Mouse (Mus musculus) bone marrow macrophage, adult 2 months (primary cell): ENCODE measurements around the gene Tmem236. TPM values are rescaled to one million over a fixed set of nuclear protein-coding genes. Genes with fewer than 3 reads are reported as not detected.

Experiments used
- H3K27ac ChIP-seq: 2 replicates; pipeline ENCODE4 v1.5.1; 2012; ENCODE audit warnings: low read depth, low read length; ENCODE audit not compliant: insufficient read depth
- H3K4me1 ChIP-seq: 2 replicates; pipeline ENCODE4 v1.6.1; 2012; ENCODE audit warnings: low read length; ENCODE audit not compliant: control insufficient read depth, insufficient read depth
- H3K4me3 ChIP-seq: 2 replicates; pipeline ENCODE4 v1.5.1; 2012; ENCODE audit warnings: mild to moderate bottlenecking, low read length, moderate library complexity; ENCODE audit not compliant: insufficient read depth
- CTCF ChIP-seq: IDR thresholded peaks from 2 replicates; pipeline ENCODE4 v1.5.1; 2012; ENCODE audit warnings: low read depth, mild to moderate bottlenecking, low read length, moderate library complexity
- POLR2A ChIP-seq: IDR thresholded peaks from 2 replicates; pipeline ENCODE4 v1.6.1; 2012; ENCODE audit warnings: mild to moderate bottlenecking, low read depth, low read length, borderline replicate concordance
- polyA plus RNA-seq: library from polyadenylated mRNA; stranded (reverse); fragments of >200 nt; gene quantifications from 2 replicates; pipeline ENCODE4 v1.2.4, GENCODE M21; 2012; ENCODE audit not compliant: missing spikeins, insufficient read depth, insufficient read length

Tmem236 gene
- polyA plus RNA-seq: 0.36 TPM in 1 of 2 replicates, not detected in the other

DNA sequence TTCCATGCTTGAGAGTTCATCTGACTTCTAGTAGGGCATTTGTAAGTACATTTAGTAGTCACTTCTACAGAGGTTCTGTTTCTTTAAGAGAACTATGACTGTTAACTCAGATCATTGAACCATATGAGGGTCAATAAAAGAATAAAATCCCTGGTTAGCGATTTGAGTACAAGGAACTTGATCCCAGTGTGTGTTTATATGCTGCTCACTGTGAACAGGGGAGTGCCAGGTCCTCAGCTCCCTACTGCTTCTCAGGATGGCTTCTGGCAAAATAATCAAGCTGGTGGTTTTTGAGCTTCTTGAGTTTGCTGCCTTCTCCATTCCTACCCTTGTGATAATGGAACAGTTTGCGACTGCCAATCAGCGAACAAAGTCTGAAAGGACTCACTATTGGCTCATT lies at the start of gene Tmem236:
Tmem236 (plus strand) TSS at position 190 of the 400 bp plus-strand sequence.
- H3K4me3 ChIP-seq: no peak within 1 kb of the TSS
- H3K4me1 ChIP-seq: no peaks in the 10 kb centered on the region; the same call in 1 of the 2 replicates
- TF ChIP-seq CTCF (no peak), POLR2A (no peak)
- H3K27ac ChIP-seq: no peak within 1 kb of the TSS

DNA sequence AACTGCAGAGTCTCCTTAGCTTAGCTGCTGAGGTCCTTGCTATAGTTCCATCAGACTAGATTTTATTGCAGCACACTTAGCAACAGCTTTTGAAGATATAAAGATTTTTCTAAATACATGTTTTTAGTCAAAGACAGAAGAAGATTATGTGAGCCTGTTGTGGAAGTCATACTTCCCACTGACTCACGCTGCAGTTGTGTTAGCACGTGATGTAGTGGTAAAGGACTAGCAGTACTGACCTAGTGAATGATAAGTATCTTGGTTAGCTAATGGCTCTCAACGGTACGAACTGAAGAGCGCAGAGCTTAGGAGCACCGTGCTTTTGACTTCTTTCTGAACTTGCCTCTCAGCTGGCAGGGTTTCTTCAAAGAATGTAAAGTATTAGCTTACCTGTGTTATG lies 47.9 kb upstream of the Tmem236 start:
- Histone ChIP-seq H3K4me3 (no peak overlapping the region), H3K27ac (no peak overlapping the region), H3K4me1 (peaks cover 2% of the 10 kb centered on the region; the same call in 1 of the 2 replicates)
- TF ChIP-seq POLR2A (no peak), CTCF (no peak)

DNA sequence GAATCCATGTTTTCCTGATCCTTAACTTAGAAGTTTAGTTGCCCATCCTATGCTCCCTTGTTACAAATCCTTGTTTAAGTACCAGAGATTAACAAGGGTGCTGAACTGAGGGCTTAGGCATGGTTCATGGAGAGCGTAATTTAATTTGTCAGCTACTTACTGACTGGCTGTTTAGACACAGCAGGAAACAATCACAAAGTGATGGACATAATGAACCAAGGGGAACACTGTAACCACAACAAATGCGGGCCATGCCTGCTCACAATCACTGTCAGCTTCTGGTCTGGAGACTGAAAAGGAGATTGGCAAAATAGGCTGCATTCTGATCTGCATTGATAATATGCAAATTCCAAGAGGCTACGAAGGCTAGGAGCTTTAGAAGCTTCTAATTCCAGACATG lies 46.7 kb upstream of the Tmem236 start:
- TF ChIP-seq POLR2A (no peak), CTCF (no peak)
- Histone ChIP-seq H3K27ac (no peak overlapping the region), H3K4me3 (no peak overlapping the region), H3K4me1 (peaks cover 2% of the 10 kb centered on the region; the same call in 1 of the 2 replicates)

DNA sequence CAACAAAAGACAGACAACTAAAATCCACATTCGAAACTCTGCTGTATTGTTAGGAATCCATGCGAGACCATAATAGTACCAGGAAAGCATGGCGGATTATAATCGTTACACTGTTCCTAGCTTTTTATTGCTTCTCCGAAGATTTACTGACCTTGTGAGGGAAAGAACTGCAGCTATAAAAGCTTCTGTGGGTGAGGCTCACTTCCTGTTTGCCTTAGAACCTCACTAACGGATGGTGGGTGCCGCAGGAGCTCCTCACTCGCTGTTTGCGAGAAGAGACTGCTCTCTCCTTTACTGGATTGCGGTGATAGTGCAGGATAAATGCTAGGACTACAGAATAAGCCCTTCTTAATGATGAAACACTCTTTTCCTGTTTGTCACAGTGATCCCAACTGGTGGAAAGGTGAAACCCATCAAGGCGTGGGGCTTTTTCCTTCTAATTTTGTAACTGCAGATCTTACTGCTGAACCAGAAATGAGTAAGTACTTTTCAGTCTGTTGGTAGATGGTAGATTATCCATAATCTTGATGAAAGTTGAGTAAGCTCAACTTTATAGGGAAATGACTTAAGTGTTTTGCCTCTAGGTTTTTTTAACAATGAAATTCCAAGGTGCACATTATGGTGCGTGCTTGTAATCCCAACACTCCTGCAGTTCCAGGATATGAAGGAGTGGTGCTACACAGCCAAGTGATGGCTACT lies 43.5 kb upstream of the Tmem236 start:
- H3K27ac ChIP-seq: no peak overlapping the region
- H3K4me3 ChIP-seq: no peak overlapping the region
- TF ChIP-seq POLR2A (no peak), CTCF (no peak)
- peaks cover 2% of the 10 kb centered on the region; the same call in 1 of the 2 replicates for H3K4me1 ChIP-seq

DNA sequence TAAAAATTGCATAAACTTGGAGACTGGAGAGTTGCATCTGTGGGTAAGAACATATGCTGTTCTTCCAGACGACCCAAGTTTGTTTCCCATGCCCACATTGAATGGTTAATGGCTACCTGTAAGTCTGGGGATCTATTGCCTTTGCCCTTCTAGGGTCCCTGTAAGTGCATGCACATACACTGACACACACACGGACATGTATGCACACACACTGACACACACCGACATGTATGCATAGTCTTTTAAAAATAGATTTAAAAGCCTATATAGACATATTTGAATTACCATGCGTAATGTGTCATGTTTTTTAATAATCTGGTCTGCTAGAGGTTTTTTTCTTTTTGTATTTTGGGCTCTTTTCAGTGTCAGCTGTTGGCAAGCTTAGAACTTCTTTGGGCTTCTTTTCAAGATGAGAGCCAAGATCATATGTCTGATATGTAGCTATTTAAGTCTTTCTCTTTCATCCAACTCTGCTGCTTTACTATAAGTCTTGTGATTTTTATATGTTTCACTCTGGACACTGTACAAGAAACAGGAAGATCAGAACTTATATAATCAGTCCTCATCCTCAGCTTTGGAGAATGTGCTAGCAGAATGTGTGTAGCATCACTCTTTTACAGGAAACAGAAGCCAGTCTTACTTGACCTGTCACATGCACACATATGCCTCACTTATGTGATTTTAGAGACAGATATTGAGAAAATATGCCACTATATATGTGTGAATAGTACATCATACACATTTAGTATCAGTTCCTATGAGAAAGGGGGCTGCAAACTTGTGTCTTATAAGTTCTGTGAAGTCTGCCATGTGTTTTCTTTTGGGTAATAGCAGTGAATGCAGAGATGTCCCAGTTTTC lies 41.6 kb upstream of the Tmem236 start:
- H3K4me1 ChIP-seq: peaks cover 2% of the 10 kb centered on the region; the same call in 1 of the 2 replicates
- no peak overlapping the region for H3K27ac ChIP-seq
- TF ChIP-seq CTCF: no peak
- no peak overlapping the region for H3K4me3 ChIP-seq

DNA sequence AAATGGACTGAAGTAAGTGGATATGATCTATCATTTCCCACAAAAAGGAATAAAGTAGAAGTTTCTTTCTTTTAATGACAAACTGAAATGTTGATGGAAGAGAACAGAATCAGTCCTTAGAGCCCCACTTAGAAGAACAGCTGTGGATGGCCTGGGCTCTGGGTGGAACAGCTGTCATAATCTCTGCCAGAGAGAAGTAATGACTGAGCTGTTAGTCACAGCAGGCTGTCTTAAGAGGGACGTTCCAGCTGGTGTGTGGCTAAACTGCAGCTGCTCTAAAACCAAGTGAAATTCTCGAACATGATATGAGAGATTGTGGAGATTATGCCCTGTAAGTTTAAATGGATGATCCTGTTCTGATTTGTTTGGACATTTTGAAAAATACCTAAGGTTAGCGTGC lies 37.4 kb upstream of the Tmem236 start:
- no peak overlapping the region for H3K4me3 ChIP-seq
- H3K4me1 ChIP-seq: no peaks in the 10 kb centered on the region; the same call in 1 of the 2 replicates
- TF ChIP-seq CTCF: no peak
- TF ChIP-seq POLR2A: no peak
- H3K27ac ChIP-seq: no peak overlapping the region

DNA sequence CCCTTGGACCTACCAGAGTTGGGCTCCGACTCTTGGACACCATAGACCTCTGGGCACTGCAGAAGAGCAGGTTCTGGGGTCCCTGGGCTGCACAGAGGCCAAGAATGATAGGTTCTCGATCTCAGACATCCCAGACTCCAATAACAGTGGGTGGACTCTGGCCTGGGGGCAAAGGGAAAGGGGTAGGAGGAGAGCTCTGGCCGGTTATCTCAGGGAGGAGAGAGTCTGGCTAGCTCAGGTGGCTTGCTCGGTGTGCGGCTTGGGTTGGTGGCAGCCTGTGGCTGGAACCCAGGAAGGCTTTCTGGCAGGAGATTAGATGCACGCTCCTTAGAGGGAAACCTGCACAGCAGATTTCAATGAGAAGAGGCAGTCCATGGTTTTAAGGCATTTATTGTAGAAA lies 34.7 kb upstream of the Tmem236 start:
- no peak overlapping the region for H3K4me3 ChIP-seq
- TF ChIP-seq CTCF (no peak), POLR2A (no peak)
- H3K27ac ChIP-seq: no peak overlapping the region
- H3K4me1 ChIP-seq: no peaks in the 10 kb centered on the region; the same call in 1 of the 2 replicates

DNA sequence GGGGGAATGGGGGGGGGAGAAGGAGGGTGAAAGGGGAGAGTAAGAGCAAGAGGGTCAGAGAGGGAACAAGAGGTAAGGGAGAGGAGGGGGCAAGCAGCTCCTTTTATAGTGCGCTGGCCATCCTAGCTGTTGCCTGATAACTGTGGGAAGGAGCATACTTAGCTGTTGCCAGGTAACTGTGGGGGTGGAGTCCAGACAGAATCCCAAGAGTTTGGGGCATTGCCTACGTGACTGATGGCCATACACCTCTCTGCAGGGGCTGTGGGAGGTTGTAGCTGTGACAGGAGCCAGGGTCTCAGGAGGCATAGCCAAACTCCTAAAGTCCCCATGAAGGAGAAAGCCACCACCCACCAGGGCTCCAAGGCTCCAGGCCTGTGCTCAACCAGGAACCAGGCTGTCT lies 34.3 kb upstream of the Tmem236 start:
- Histone ChIP-seq H3K4me1 (no peaks in the 10 kb centered on the region; the same call in 1 of the 2 replicates), H3K27ac (no peak overlapping the region), H3K4me3 (no peak overlapping the region)
- TF ChIP-seq POLR2A (no peak), CTCF (no peak)

DNA sequence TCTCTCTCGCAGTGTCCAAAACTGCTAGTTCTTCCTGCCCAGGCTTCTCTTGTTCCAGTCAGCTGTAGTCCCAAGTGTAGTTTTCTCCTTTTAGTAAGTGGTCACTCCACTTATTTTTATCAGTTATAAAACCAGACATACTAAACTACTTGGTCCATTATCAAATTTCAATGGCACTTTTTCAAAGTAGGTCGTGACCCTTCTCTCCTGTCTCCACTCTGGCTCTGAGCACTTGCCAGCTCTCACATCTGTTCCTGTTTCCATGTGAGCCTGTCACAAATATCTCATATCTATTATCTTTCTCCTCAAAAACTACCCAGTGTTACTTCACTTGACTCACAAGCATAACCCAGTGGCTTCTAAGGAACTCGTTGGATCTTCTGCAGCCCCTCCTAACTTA lies 29.0 kb upstream of the Tmem236 start:
- Histone ChIP-seq H3K4me1 (no peaks in the 10 kb centered on the region), H3K4me3 (no peak overlapping the region), H3K27ac (no peak overlapping the region)
- TF ChIP-seq CTCF (no peak), POLR2A (no peak)

DNA sequence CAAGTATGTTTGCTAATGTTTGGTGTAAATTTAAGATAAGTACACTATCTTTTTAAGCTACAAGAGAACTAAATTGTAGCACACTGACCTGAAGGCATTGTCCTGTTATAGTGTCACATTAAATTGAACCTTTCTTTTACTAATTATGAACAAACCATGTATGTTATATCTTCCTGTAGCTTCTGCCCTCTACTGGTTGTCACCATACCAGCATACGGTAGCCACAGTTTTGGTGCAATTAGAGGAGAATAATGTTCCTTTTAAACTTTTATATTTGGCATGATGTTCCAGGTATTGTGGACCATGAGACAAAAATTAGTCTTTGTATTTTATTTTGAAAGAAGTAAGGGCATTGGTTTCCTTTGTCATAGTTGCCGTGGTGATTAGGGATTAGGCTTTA lies 27.4 kb upstream of the Tmem236 start:
- Histone ChIP-seq H3K27ac (no peak overlapping the region), H3K4me1 (no peaks in the 10 kb centered on the region), H3K4me3 (no peak overlapping the region)
- TF ChIP-seq POLR2A: no peak
- TF ChIP-seq CTCF: no peak

DNA sequence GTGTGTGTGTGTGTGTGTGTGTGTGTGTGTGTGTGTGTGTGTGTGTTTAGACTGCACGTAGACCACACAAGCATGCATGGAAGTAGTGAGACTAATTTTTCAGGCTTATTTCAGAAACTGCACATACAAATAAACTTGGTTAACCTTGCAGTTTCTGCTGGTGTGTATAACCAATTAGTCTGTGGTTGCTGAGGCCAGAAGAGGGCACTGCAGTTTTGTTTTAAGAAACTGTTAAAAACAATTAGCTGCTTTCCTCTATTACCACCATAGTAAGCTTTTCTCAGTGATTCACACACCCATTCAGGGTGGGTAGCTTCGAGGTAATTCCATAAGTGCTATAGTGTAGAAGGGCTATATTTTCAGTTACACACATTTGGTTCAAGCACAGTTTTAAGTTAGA lies 23.5 kb upstream of the Tmem236 start:
- Histone ChIP-seq H3K27ac (no peak overlapping the region), H3K4me1 (no peaks in the 10 kb centered on the region), H3K4me3 (no peak overlapping the region)
- no peak for TF ChIP-seq POLR2A
- no peak for TF ChIP-seq CTCF
